Mouse (Mus musculus) neural tube, embryonic 11.5 days (tissue): ENCODE measurements around the gene Cpeb1. TPM values are rescaled to one million over a fixed set of nuclear protein-coding genes. Genes with fewer than 3 reads are reported as not detected.
"Not testable (repeated sequence)": the region's sequence is repeated elsewhere in the genome, so short reads cannot be mapped to it uniquely, and the experiment has no call there.

ENCODE experiments used
- ATAC-seq: fragments of 200-750 bp; cut with Nextera tagmentation; 2 replicates; pipeline ENCODE4 v1.8.0; 2017; ENCODE audit warnings: moderate number of reproducible peaks, mild to moderate bottlenecking, moderate TSS enrichment, moderate library complexity; ENCODE audit not compliant: insufficient read depth, low FRiP score, low TSS enrichment
- DNase-seq: peaks from one replicate; pipeline ENCODE4 v3.0.0-alpha.2; 2015; ENCODE audit warnings: low spot score
- H3K27ac ChIP-seq: fragments of 300-500 bp; sonication (generic); 2 replicates; pipeline ENCODE4 v1.5.1; 2014; ENCODE audit warnings: low read depth, mild to moderate bottlenecking, low read length
- H3K27me3 ChIP-seq: fragments of 300-500 bp; sonication (generic); 2 replicates; pipeline ENCODE4 v1.6.1; 2014; ENCODE audit warnings: mild to moderate bottlenecking, low read length, mixed read lengths; ENCODE audit not compliant: control insufficient read depth, insufficient read depth
- H3K36me3 ChIP-seq: fragments of 300-500 bp; sonication (generic); 2 replicates; pipeline ENCODE4 v1.6.1; 2014; ENCODE audit warnings: mild to moderate bottlenecking, low read length, moderate library complexity, mixed read lengths; ENCODE audit not compliant: control insufficient read depth, insufficient read depth
- H3K4me1 ChIP-seq: fragments of 300-500 bp; sonication (generic); 2 replicates; pipeline ENCODE4 v1.6.1; 2014; ENCODE audit warnings: low read length, mixed read lengths; ENCODE audit not compliant: control insufficient read depth, insufficient read depth
- H3K4me2 ChIP-seq: fragments of 300-500 bp; sonication (generic); 2 replicates; pipeline ENCODE4 v1.6.1; 2014; ENCODE audit warnings: low read depth, mild to moderate bottlenecking, moderate library complexity
- H3K4me3 ChIP-seq: fragments of 300-500 bp; sonication (generic); 2 replicates; pipeline ENCODE4 v1.5.1; 2014; ENCODE audit warnings: low read depth, low read length
- H3K9ac ChIP-seq: fragments of 300-500 bp; sonication (generic); 2 replicates; pipeline ENCODE4 v1.6.1; 2014; ENCODE audit warnings: mild to moderate bottlenecking, low read length
- H3K9me3 ChIP-seq: fragments of 300-500 bp; sonication (generic); 2 replicates; pipeline ENCODE4 v1.6.1; 2016; ENCODE audit warnings: low read length; ENCODE audit not compliant: control insufficient read depth
- WGBS: fragments of 180-500 bp; shearing (Covaris S2); extraction: QIAGEN DNeasy Blood & Tissue Kit; methylation state at CpG from one replicate; pipeline ENCODE4 v1.1.7; 2014; 5-methylcytosine and 5-hydroxymethylcytosine counted together
- polyA plus RNA-seq: library from polyadenylated mRNA; unstranded; fragments of >200 nt; fragmentation: Nextera tagmentation; extraction: Ambion mirVana; gene quantifications from 2 replicates; pipeline ENCODE4 v1.2.1, GENCODE M21; 2014

Cpeb1 gene
- polyA plus RNA-seq, 1 experiment from 2014 or later, result 1.9 TPM

- no peak for ATAC-seq
- Histone ChIP-seq H3K27me3 (peaks cover 14% of the 10 kb centered on the region; the same call in 1 of the 2 replicates), H3K4me1 (no peaks in the 10 kb centered on the region), H3K4me2 (no peak overlapping the region), H3K9me3 (no peaks in the 10 kb centered on the region), H3K9ac (no peak overlapping the region), H3K36me3 (no peaks in the 10 kb centered on the region; the same call in 1 of the 2 replicates), H3K4me3 (no peak overlapping the region), H3K27ac (no peak overlapping the region)
- no peak for DNase-seq
- WGBS, result 64% methylated on average over 3 of the region's 3 CpGs
Observed at GRCm38 (mm10) chr7:81479531-81480090, 24.3 kb upstream of the Cpeb1 start.

GRCm38 (mm10) chr7:81478261-81478660 lies 23.0 kb upstream of the Cpeb1 start:
- H3K4me1 ChIP-seq, H3K27ac ChIP-seq, H3K4me3 ChIP-seq, H3K4me2 ChIP-seq, DNase-seq, H3K9ac ChIP-seq, H3K9me3 ChIP-seq, H3K36me3 ChIP-seq, ATAC-seq: not testable (repeated sequence)
- H3K27me3 ChIP-seq, result peaks cover 14% of the 10 kb centered on the region; the same call in 1 of the 2 replicates

GRCm38 (mm10) chr7:81476833-81477232 lies 21.6 kb upstream of the Cpeb1 start:
- Histone ChIP-seq H3K27me3 (peaks cover 14% of the 10 kb centered on the region; the same call in 1 of the 2 replicates), H3K9ac (no peak overlapping the region)

GRCm38 (mm10) chr7:81475221-81475620 lies 20.0 kb upstream of the Cpeb1 start:
- no peaks in the 10 kb centered on the region; the same call in 1 of the 2 replicates for H3K36me3 ChIP-seq
- no peaks in the 10 kb centered on the region for H3K4me1 ChIP-seq
- 78% methylated on average over 3 of the region's 3 CpGs for WGBS
- H3K4me2 ChIP-seq, result no peak overlapping the region
- ATAC-seq (no peak), DNase-seq (no peak)
- no peak overlapping the region for H3K9ac ChIP-seq
- no peaks in the 10 kb centered on the region for H3K9me3 ChIP-seq
- peaks cover 14% of the 10 kb centered on the region; the same call in 1 of the 2 replicates for H3K27me3 ChIP-seq
- no peak overlapping the region for H3K27ac ChIP-seq
- no peak overlapping the region for H3K4me3 ChIP-seq

More at GRCm38 (mm10) chr7:81476833-81477232, 21.6 kb upstream of the Cpeb1 start:
- DNase-seq, result peak; percentile 39
- Histone ChIP-seq H3K4me3 (no peak overlapping the region), H3K9me3 (no peaks in the 10 kb centered on the region), H3K27ac (no peak overlapping the region), H3K4me1 (no peaks in the 10 kb centered on the region), H3K4me2 (no peak overlapping the region), H3K36me3 (no peaks in the 10 kb centered on the region; the same call in 1 of the 2 replicates)
- ATAC-seq, result no peak
- 9% methylated on average over 23 of the region's 24 CpGs for WGBS

GRCm38 (mm10) chr7:81464906-81465450 lies 9.7 kb upstream of the Cpeb1 start:
- no peaks in the 10 kb centered on the region for H3K36me3 ChIP-seq
- H3K9ac ChIP-seq, result no peak overlapping the region
- DNase-seq (no peak), ATAC-seq (no peak)
- H3K27me3 ChIP-seq, result no peaks in the 10 kb centered on the region
- H3K4me2 ChIP-seq, result no peak overlapping the region
- no peaks in the 10 kb centered on the region for H3K4me1 ChIP-seq
- 79% methylated on average over 9 of the region's 9 CpGs for WGBS
- H3K4me3 ChIP-seq, result no peak overlapping the region
- no peaks in the 10 kb centered on the region for H3K9me3 ChIP-seq
- no peak overlapping the region for H3K27ac ChIP-seq

GRCm38 (mm10) chr7:81464116-81464515 lies 8.9 kb upstream of the Cpeb1 start:
- H3K27ac ChIP-seq, result no peak overlapping the region
- H3K4me2 ChIP-seq, result no peak overlapping the region
- H3K27me3 ChIP-seq, result no peaks in the 10 kb centered on the region
- ATAC-seq (no peak), DNase-seq (peak; percentile 41)
- no peak overlapping the region for H3K4me3 ChIP-seq
- no peak overlapping the region for H3K9ac ChIP-seq
- 5% methylated on average over 4 of the region's 4 CpGs for WGBS
- no peaks in the 10 kb centered on the region for H3K9me3 ChIP-seq
- no peaks in the 10 kb centered on the region for H3K4me1 ChIP-seq
- H3K36me3 ChIP-seq, result no peaks in the 10 kb centered on the region

GRCm38 (mm10) chr7:81462815-81463214 lies 7.5 kb upstream of the Cpeb1 start:
- H3K9ac ChIP-seq, result no peak overlapping the region
- WGBS, result 82% methylated on average over 3 of the region's 3 CpGs
- no peak overlapping the region for H3K4me3 ChIP-seq
- no peaks in the 10 kb centered on the region for H3K27me3 ChIP-seq
- DNase-seq, result no peak
- no peaks in the 10 kb centered on the region for H3K36me3 ChIP-seq
- H3K27ac ChIP-seq, result no peak overlapping the region
- no peak for ATAC-seq
- H3K4me1 ChIP-seq, result no peaks in the 10 kb centered on the region
- H3K9me3 ChIP-seq, result no peaks in the 10 kb centered on the region
- H3K4me2 ChIP-seq, result no peak overlapping the region

GRCm38 (mm10) chr7:81454331-81455039 lies 780 bp downstream of the Cpeb1 start:
- H3K4me3 ChIP-seq, result peak overlapping the region; percentile 44
- no peak overlapping the region for H3K27ac ChIP-seq
- no peaks in the 10 kb centered on the region for H3K9me3 ChIP-seq
- H3K36me3 ChIP-seq, result no peaks in the 10 kb centered on the region
- peak overlapping the region; percentile 83 for H3K4me2 ChIP-seq
- DNase-seq (peak; percentile 45), ATAC-seq (peak; percentile 53)
- H3K4me1 ChIP-seq, result peaks cover 10% of the 10 kb centered on the region; the same call in 1 of the 2 replicates
- 2% methylated on average over 56 of the region's 87 CpGs for WGBS
- peak overlapping the region; percentile 29; the same call in 1 of the 2 replicates for H3K9ac ChIP-seq
- H3K27me3 ChIP-seq, result peaks cover 52% of the 10 kb centered on the region
